Mouse (Mus musculus) forebrain, embryonic 14.5 days (tissue): ENCODE measurements at regions not wholly inside any gene's neighbourhood (a gene's known extent, or its start where the extent isn't known, plus 50 kb on each side); places are given as distances from the start of the nearest gene placed in this dataset.

Source experiments
- ATAC-seq: fragments of 200-750 bp; cut with Nextera tagmentation; 2 replicates; pipeline ENCODE4 v1.8.0; 2017; ENCODE audit warnings: mild to moderate bottlenecking, moderate library complexity
- DNase-seq: peaks from one replicate; pipeline ENCODE4 v3.0.0-alpha.2; 2015; ENCODE audit warnings: low spot score
- H3K27ac ChIP-seq: fragments of 300-500 bp; sonication (generic); 2 replicates; pipeline ENCODE4 v1.5.1; 2014; ENCODE audit warnings: low read depth, mild to moderate bottlenecking, control low read depth, low read length, moderate library complexity
- H3K27me3 ChIP-seq: fragments of 300-500 bp; sonication (generic); replicated peaks from 2 replicates; pipeline ENCODE4 v1.6.1; 2014; ENCODE audit warnings: low read length, control low read depth, mixed read lengths; ENCODE audit not compliant: control insufficient read depth, insufficient read depth
- H3K36me3 ChIP-seq: fragments of 300-500 bp; sonication (generic); 2 replicates; pipeline ENCODE4 v1.6.1; 2014; ENCODE audit warnings: low read length, control low read depth; ENCODE audit not compliant: control insufficient read depth, insufficient read depth
- H3K4me1 ChIP-seq: fragments of 300-500 bp; sonication (generic); 2 replicates; pipeline ENCODE4 v1.6.1; 2014; ENCODE audit warnings: antibody characterized with exemption, low read length, control low read depth; ENCODE audit not compliant: control insufficient read depth, insufficient read depth
- H3K4me2 ChIP-seq: fragments of 300-500 bp; sonication (generic); 2 replicates; pipeline ENCODE4 v1.6.1; 2014; ENCODE audit warnings: mild to moderate bottlenecking, control low read depth, low read length
- H3K4me3 ChIP-seq: fragments of 300-500 bp; sonication (generic); 2 replicates; pipeline ENCODE4 v1.5.1; 2014; ENCODE audit warnings: low read depth, low read length, control low read depth
- H3K9ac ChIP-seq: fragments of 300-500 bp; sonication (generic); 2 replicates; pipeline ENCODE4 v1.6.1; 2014; ENCODE audit warnings: mild to moderate bottlenecking, low read length, control low read depth, moderate library complexity
- H3K9me3 ChIP-seq: fragments of 300-500 bp; sonication (generic); replicated peaks from 2 replicates; pipeline ENCODE4 v1.6.1; 2016; ENCODE audit warnings: low read length, control low read depth, mixed read lengths; ENCODE audit not compliant: control insufficient read depth
- WGBS: fragments of 180-500 bp; shearing (Covaris S2); extraction: QIAGEN DNeasy Blood & Tissue Kit; methylation state at CpG from one replicate; pipeline ENCODE4 v1.1.7; 2014; 5-methylcytosine and 5-hydroxymethylcytosine counted together

DNA sequence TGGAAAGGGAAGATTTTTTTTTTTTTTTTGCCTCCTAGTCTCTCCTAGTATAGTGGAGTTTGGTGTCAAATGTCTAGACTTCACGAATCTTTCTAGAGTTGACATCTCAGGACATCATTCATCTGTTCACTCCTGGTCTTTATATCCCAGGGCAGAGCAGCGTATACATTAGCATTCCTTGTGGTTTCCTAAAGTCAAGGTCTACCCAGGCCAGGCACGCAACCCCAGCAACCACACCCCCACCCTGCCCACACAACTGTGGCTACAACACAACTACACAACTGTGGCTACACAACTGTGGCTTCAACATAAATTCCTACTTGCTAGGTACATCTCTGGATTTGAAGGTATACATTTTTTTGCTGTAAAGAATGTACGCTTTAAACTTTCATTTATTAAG lies 122.2 kb downstream of the Ppp1r3a start:
- no peaks in the 10 kb centered on the region for H3K4me1 ChIP-seq
- no peak overlapping the region for H3K4me3 ChIP-seq
- DNase-seq = no peak
- 87% methylated on average over 4 of the region's 4 CpGs for WGBS
- no peak overlapping the region for H3K27ac ChIP-seq
- no peak overlapping the region for H3K9ac ChIP-seq
- no peaks in the 10 kb centered on the region for H3K36me3 ChIP-seq
- H3K9me3 ChIP-seq = no peaks in the 10 kb centered on the region
- H3K4me2 ChIP-seq = no peak overlapping the region
- no peaks in the 10 kb centered on the region for H3K27me3 ChIP-seq
- ATAC-seq = no peak

DNA sequence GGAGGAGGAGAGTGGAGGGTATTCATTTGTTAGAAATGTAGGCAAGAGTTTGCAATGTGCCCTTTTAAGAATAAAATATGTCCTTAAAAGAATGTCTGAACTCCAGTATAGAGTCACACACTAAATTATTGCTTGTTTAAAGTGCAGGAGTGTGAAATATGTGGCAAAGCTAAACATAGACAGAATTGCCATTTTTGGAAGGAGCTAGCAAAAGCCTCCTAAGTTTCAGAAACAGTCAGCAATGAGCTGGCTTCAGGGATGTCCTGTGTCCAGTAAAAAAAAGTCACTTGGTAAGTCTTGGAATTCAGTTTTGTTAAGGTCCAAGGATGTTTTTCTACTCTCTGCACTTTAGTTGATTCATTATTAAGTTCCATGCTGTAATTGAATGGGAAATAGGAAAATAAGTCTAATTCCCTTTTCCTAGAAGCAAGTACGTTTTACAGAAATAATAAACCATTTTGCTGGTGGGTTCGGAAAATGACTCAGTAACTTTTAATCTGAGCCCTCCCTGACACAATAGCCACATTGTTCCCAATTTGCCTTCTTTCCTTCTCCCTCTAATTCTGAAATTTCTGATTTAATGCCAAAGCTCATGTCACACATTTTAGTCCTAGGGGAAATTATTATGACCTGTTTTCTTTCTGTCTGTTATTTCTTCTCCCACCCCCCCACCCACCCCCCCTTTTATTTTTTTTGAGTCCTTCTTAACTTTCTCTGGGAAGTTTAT lies 123.2 kb downstream of the Ppp1r3a start:
- Histone ChIP-seq H3K4me2 (no peak overlapping the region), H3K27me3 (no peaks in the 10 kb centered on the region), H3K4me3 (no peak overlapping the region), H3K9me3 (no peaks in the 10 kb centered on the region), H3K27ac (no peak overlapping the region), H3K9ac (no peak overlapping the region), H3K4me1 (no peaks in the 10 kb centered on the region), H3K36me3 (no peaks in the 10 kb centered on the region)
- ATAC-seq (no peak), DNase-seq (no peak)
- 17% methylated on average over 2 of the region's 2 CpGs for WGBS

DNA sequence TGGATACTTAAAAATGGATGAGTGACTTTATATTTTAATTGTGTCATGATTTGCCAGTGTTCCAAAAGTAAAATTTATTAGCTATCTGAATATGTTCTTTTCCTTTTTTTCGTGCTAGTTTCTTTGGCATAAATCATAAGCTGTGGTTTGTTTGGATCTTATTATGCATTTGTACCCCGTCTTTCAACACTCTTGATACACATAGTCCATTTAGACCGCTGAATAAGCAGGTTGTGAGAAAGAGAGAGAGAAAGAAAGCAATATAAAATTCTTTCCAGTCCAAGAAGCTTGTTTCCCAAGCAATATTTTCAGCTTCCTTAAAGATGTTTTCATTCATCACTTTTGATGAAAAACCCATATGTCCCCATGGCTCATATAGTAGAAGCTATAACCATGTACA lies 138.4 kb downstream of the Ppp1r3a start:
- H3K4me1 ChIP-seq = no peaks in the 10 kb centered on the region
- no peak overlapping the region for H3K27ac ChIP-seq
- H3K9me3 ChIP-seq = no peaks in the 10 kb centered on the region
- no peak overlapping the region for H3K4me3 ChIP-seq
- DNase-seq (no peak), ATAC-seq (no peak)
- H3K4me2 ChIP-seq = no peak overlapping the region
- H3K9ac ChIP-seq = no peak overlapping the region
- 87% methylated on average over 3 of the region's 3 CpGs for WGBS
- no peaks in the 10 kb centered on the region for H3K36me3 ChIP-seq
- no peaks in the 10 kb centered on the region for H3K27me3 ChIP-seq

DNA sequence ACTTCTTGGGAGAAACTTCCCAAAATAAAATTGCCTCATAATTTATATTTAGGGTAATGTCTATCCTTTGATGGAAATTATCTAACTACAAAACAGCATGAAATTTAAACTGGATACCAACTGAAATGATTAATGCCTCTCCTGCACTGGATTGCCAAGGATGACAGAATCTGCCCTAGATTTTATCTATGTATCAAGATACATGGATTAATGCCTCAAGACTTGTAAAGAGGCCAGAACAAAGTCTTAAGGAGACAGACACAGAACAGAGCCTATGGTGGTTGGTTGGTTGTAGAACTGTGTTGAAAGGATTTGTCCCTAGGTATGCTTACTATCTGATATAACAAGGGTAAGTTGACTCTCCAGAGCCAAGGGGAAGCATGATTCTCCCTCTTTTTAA lies 147.0 kb downstream of the Ppp1r3a start:
- Histone ChIP-seq H3K27me3 (no peaks in the 10 kb centered on the region), H3K36me3 (no peaks in the 10 kb centered on the region), H3K4me1 (no peaks in the 10 kb centered on the region), H3K9me3 (no peaks in the 10 kb centered on the region), H3K4me3 (no peak overlapping the region), H3K27ac (no peak overlapping the region), H3K9ac (no peak overlapping the region), H3K4me2 (no peak overlapping the region)
- DNase-seq (no peak), ATAC-seq (no peak)

DNA sequence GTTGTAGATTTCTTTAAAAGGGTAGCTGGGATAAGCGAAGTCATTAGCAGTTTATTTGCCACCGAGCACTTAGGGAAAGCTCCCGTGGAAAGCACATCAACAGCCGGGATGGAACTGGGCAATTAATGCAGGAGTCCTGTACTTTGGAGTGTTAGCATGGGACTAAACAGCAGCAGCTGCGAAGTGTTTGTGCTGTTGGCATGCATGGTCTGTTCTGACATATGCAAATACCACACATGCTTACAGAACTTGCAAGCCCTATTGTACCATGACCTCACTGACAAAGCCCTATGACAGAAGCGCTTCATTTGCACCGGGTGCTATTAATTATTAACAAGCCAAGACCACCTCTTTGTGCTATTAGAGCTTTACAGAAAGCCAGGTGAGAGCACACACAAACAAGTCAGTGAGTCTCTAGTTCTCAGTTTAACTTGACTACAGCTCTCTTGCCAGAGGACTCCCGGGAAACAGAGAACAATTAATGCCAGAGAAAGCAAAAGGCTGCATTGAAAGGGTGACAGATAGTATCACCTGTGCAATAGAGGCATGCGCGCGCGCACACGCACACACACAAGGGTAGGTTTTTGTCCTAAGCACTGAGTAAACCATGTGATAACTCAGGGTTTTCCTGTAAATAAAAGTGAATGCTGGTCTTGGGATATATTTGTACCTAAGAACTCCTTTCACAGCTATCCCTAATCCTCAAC lies 154.4 kb downstream of the Ppp1r3a start:
- Histone ChIP-seq H3K4me2 (peak overlapping the region; percentile 0; the same call in 1 of the 2 replicates), H3K36me3 (no peaks in the 10 kb centered on the region), H3K4me1 (0 out of 2 replicates have a peak, but pooled peaks cover 3% of the 10 kb centered on the region), H3K4me3 (no peak overlapping the region), H3K9ac (no peak overlapping the region), H3K27me3 (no peaks in the 10 kb centered on the region), H3K27ac (no peak overlapping the region), H3K9me3 (no peaks in the 10 kb centered on the region)
- ATAC-seq = peak; percentile 99
- 30% methylated on average over 13 of the region's 13 CpGs for WGBS
- peak; percentile 91 for DNase-seq

DNA sequence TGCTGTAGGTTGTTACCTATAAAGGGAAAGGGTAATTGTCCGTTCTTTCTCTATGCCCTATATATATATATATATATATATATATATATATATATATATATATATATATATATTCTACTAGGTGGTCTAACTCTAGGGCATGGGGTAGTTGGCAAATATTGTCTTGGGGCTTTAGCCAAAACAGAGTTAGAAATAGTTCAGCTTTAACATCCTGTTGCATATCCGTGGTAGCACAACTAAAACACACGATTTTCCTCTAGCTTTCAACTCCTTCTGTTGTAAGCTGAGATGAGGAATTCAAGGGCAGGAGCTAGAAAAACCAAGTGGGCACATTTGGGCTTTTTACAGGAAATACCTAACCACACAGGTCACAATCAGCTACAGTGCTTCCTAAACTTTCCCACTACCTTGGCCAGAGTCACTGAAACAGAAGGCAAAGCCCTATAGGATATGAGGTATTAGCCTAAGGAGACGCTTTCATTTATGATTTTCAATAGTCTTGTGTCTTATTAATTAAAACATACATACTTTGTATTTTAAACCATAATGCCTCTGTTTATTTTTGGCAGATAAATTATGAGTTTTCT lies 158.1 kb downstream of the Ppp1r3a start:
- Histone ChIP-seq H3K9me3 (no peaks in the 10 kb centered on the region), H3K9ac (no peak overlapping the region), H3K4me3 (no peak overlapping the region), H3K4me1 (0 out of 2 replicates have a peak, but pooled peaks cover 3% of the 10 kb centered on the region), H3K36me3 (no peaks in the 10 kb centered on the region), H3K27me3 (no peaks in the 10 kb centered on the region), H3K4me2 (no peak overlapping the region), H3K27ac (no peak overlapping the region)
- DNase-seq = no peak
- 88% methylated on average over 4 of the region's 4 CpGs for WGBS
- ATAC-seq = no peak

DNA sequence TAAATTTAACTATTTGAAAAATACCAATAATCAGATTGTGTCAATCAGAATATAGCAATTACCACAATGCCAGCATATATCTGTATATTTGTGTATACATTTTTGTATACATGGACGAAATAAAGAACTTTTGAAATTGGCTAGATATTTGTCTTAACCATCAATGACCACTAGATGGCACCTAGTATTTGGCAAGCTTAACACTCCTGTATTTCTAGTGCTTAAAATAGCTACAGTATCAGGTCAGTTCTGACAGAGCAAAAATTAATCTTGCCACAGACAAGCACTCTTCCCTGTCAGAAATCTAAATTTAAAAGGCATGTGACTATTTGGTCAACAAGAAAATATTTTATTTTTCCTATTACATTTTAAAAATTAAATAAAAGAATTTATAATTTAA lies 169.2 kb downstream of the Ppp1r3a start:
- Histone ChIP-seq H3K4me1 (no peaks in the 10 kb centered on the region), H3K9me3 (no peaks in the 10 kb centered on the region), H3K4me2 (no peak overlapping the region), H3K36me3 (no peaks in the 10 kb centered on the region), H3K4me3 (no peak overlapping the region), H3K9ac (no peak overlapping the region), H3K27ac (no peak overlapping the region), H3K27me3 (no peaks in the 10 kb centered on the region)
- 21% methylated on average over 1 of the region's 1 CpGs for WGBS
- DNase-seq (peak; percentile 81), ATAC-seq (peak; percentile 77)

DNA sequence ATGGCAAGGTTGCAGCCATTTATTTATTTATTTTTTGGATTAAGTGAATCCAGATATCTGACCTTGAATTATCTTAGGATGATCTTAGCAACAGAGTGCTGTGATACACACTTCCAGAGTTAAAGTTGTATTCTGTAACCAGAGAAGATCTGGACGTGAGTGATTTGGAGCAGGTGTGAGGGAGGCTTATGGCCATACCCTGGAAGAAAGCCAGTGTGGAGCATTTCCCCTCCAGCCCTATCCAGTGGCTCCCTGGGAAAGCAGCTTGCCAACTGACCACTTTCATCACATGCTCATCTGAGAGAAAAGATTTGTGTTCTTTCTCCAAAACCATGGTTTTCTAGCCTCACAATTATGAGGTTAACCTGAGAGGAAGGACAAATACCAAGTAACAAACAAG lies 171.2 kb downstream of the Ppp1r3a start:
- 61% methylated on average over 1 of the region's 1 CpGs for WGBS
- DNase-seq = no peak

DNA sequence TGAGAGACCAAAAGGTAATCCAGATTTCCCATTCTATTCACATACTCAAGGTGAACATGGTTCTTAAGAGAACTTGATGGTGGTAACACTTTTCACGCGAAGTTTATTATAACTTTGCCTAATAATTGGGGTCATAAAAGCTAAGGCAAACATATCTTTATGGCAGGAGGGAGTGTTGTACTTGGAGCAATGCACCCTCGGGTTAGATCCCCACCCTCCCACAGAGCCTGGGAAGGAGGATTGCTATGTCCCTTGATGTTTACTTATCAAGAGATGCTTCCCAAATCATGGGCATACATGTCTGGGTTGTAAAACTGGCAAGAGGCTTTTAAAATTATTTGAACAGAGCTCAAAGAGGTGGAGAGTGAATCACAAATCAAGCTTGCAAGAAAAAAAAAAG lies 180.5 kb downstream of the Ppp1r3a start:
- H3K4me3 ChIP-seq = no peak overlapping the region
- no peak overlapping the region for H3K9ac ChIP-seq
- H3K4me2 ChIP-seq = no peak overlapping the region
- no peaks in the 10 kb centered on the region for H3K4me1 ChIP-seq
- DNase-seq (no peak), ATAC-seq (no peak)
- H3K36me3 ChIP-seq = no peaks in the 10 kb centered on the region
- H3K27me3 ChIP-seq = no peaks in the 10 kb centered on the region
- WGBS = 87% methylated on average over 3 of the region's 3 CpGs
- no peaks in the 10 kb centered on the region for H3K9me3 ChIP-seq
- H3K27ac ChIP-seq = no peak overlapping the region

More for the DNA sequence above, 171.2 kb downstream of the Ppp1r3a start:
- H3K36me3 ChIP-seq = no peaks in the 10 kb centered on the region
- no peak overlapping the region for H3K9ac ChIP-seq
- H3K27me3 ChIP-seq = no peaks in the 10 kb centered on the region
- no peak overlapping the region for H3K4me2 ChIP-seq
- no peak overlapping the region for H3K27ac ChIP-seq
- no peaks in the 10 kb centered on the region for H3K9me3 ChIP-seq
- no peak for ATAC-seq
- H3K4me1 ChIP-seq = no peaks in the 10 kb centered on the region
- H3K4me3 ChIP-seq = no peak overlapping the region
